Mouse (Mus musculus): ENCODE results near the gene Prrg2. TPM values are rescaled to one million over a fixed set of nuclear protein-coding genes. Genes with fewer than 3 reads are reported as not detected.

Gene Prrg2
- polyA plus RNA-seq, 1 experiment from 2014 or later = 10.5 TPM

GRCm38 (mm10) chr7:45037720-45038361, 24.6 kb downstream of the Prrg2 start:
- peak; percentile 50; the same call in 1 of the 2 replicates for ATAC-seq (ENCODE audit: low read depth)
- no peaks in the 10 kb centered on the region for H3K4me1 ChIP-seq (ENCODE audit: control insufficient read depth, low read depth, low read length)
- no peak overlapping the region for H3K9ac ChIP-seq (ENCODE audit: low read depth, low read length)
- H3K36me3 ChIP-seq (ENCODE audit: control insufficient read depth, insufficient read depth) = peaks cover 36% of the 10 kb centered on the region
- 47% methylated on average over 7 of the region's 7 CpGs for WGBS (ENCODE audit: insufficient replicate concordance)
- H3K27me3 ChIP-seq (ENCODE audit: control insufficient read depth, insufficient read depth, low read depth, low read length) = no peaks in the 10 kb centered on the region
- H3K4me3 ChIP-seq (ENCODE audit: low read depth, low read length) = no peak overlapping the region
- no peak overlapping the region for H3K27ac ChIP-seq (ENCODE audit: low read length)
- H3K4me2 ChIP-seq (ENCODE audit: low read depth, low read length) = no peak overlapping the region
- no peaks in the 10 kb centered on the region for H3K9me3 ChIP-seq (replicated peaks; ENCODE audit: control insufficient read depth, low read length)

DNA sequence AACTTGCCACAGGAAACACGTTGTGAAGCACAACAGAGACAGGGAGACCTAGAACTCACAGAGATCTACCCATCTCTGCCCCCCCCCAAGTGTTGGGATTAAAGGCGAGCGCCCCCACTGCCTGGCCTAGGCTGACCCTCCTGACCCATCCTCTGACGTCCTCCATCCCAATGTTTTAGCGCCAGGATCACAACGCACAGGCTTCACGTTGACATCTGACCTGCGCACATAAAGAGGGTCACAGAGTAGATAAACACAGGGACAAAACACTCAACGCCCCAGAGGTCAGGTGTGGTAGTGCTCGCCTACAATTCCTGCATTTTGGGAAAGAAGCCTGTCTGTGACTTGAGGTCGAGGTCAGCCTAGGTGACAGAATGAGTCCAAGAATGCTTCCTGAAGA, 25.8 kb downstream of the Prrg2 start:
- no peaks in the 10 kb centered on the region for H3K4me1 ChIP-seq (ENCODE audit: control insufficient read depth, low read depth, low read length)
- H3K4me2 ChIP-seq (ENCODE audit: low read depth, low read length) = no peak overlapping the region
- H3K36me3 ChIP-seq (ENCODE audit: control insufficient read depth, insufficient read depth) = peaks cover 31% of the 10 kb centered on the region
- H3K27me3 ChIP-seq (ENCODE audit: control insufficient read depth, insufficient read depth, low read depth, low read length) = no peaks in the 10 kb centered on the region
- 72% methylated on average over 11 of the region's 11 CpGs for WGBS (ENCODE audit: insufficient replicate concordance)
- no peak overlapping the region for H3K4me3 ChIP-seq (ENCODE audit: low read depth, low read length)
- no peak overlapping the region for H3K9ac ChIP-seq (ENCODE audit: low read depth, low read length)
- H3K27ac ChIP-seq (ENCODE audit: low read length) = no peak overlapping the region
- H3K9me3 ChIP-seq (replicated peaks; ENCODE audit: control insufficient read depth, low read length) = no peaks in the 10 kb centered on the region
- no peak for ATAC-seq (ENCODE audit: low read depth)

GRCm38 (mm10) chr7:45035631-45036030, 26.8 kb downstream of the Prrg2 start:
- no peak for ATAC-seq (ENCODE audit: low read depth)

DNA sequence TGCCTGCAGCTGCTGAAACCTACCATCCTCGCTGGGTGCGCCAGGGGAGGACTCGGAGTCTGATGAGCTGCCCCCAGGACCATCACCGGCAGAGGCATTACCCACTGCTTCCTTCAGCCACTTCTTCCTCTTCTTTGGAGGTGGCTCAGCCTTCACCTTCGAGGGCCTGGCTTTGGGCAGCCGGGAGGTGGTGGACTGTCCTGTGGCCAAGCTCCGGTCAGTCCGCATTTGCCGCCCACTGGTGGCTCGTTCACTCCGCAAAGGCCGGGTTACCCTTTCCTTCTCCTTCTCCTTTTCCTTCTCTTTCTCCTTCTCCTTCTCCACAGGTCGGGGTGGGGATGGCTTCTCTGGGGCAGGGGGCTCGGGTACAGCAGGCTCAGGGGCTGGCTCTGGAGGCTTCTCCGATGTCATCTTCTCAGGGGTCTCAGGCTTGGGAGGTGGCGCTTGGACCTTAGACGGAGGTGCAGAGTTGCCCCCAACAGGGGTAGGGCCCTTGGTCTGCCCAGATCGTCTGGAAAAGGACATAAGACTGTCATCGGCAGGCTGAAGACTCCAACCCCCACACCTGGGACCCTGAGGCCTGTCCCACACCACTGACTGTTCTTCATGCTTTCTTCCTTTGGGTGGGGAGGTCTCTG, 28.6 kb downstream of the Prrg2 start:
- H3K4me3 ChIP-seq (ENCODE audit: low read depth, low read length) = no peak overlapping the region
- H3K27ac ChIP-seq (ENCODE audit: low read length) = no peak overlapping the region
- 87% methylated on average over 19 of the region's 19 CpGs for WGBS (ENCODE audit: insufficient replicate concordance)
- H3K27me3 ChIP-seq (ENCODE audit: control insufficient read depth, insufficient read depth, low read depth, low read length) = no peaks in the 10 kb centered on the region
- H3K4me2 ChIP-seq (ENCODE audit: low read depth, low read length) = no peak overlapping the region
- H3K9me3 ChIP-seq (replicated peaks; ENCODE audit: control insufficient read depth, low read length) = no peaks in the 10 kb centered on the region
- peaks cover 18% of the 10 kb centered on the region for H3K36me3 ChIP-seq (ENCODE audit: control insufficient read depth, insufficient read depth)
- ATAC-seq (ENCODE audit: low read depth) = no peak
- no peaks in the 10 kb centered on the region for H3K4me1 ChIP-seq (ENCODE audit: control insufficient read depth, low read depth, low read length)
- no peak overlapping the region for H3K9ac ChIP-seq (ENCODE audit: low read depth, low read length)

More at GRCm38 (mm10) chr7:45035631-45036030, 26.8 kb downstream of the Prrg2 start:
- no peak overlapping the region for H3K27ac ChIP-seq (ENCODE audit: low read length)
- H3K27me3 ChIP-seq (ENCODE audit: control insufficient read depth, insufficient read depth, low read depth, low read length) = no peaks in the 10 kb centered on the region
- 73% methylated on average over 3 of the region's 3 CpGs for WGBS (ENCODE audit: insufficient replicate concordance)
- no peak overlapping the region for H3K4me2 ChIP-seq (ENCODE audit: low read depth, low read length)
- no peaks in the 10 kb centered on the region for H3K9me3 ChIP-seq (replicated peaks; ENCODE audit: control insufficient read depth, low read length)
- H3K4me1 ChIP-seq (ENCODE audit: control insufficient read depth, low read depth, low read length) = no peaks in the 10 kb centered on the region
- H3K36me3 ChIP-seq (ENCODE audit: control insufficient read depth, insufficient read depth) = peaks cover 26% of the 10 kb centered on the region
- no peak overlapping the region for H3K4me3 ChIP-seq (ENCODE audit: low read depth, low read length)
- H3K9ac ChIP-seq (ENCODE audit: low read depth, low read length) = no peak overlapping the region

DNA sequence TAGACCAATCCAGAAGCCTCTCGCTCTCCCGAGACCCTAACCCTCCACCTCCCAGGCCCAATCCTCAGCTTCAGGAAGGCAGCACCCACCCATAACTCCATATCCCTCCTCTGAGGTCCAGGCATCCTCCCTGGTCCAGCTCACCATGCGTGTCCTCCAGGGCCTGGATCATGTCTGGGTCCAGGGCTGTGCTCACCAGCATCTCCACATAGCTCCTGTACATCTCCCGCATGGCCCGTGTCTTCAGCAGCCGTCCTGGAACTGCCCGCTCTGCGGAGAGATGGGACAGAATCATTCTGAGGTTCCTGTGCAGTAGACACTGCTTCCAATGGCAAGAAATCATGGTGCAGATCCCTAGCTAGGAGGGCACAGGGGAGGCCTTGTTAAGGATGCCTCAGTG, 31.6 kb downstream of the Prrg2 start:
- Histone ChIP-seq H3K4me1 (ENCODE audit: control insufficient read depth, low read depth, low read length) (no peaks in the 10 kb centered on the region), H3K9me3 (replicated peaks; ENCODE audit: control insufficient read depth, low read length) (no peaks in the 10 kb centered on the region), H3K4me2 (ENCODE audit: low read depth, low read length) (no peak overlapping the region), H3K4me3 (ENCODE audit: low read depth, low read length) (no peak overlapping the region), H3K27me3 (ENCODE audit: control insufficient read depth, insufficient read depth, low read depth, low read length) (no peaks in the 10 kb centered on the region), H3K36me3 (ENCODE audit: control insufficient read depth, insufficient read depth) (peaks cover 14% of the 10 kb centered on the region), H3K9ac (ENCODE audit: low read depth, low read length) (no peak overlapping the region), H3K27ac (ENCODE audit: low read length) (no peak overlapping the region)
- 85% methylated on average over 8 of the region's 8 CpGs for WGBS (ENCODE audit: insufficient replicate concordance)
- no peak for ATAC-seq (ENCODE audit: low read depth)

GRCm38 (mm10) chr7:45029995-45030394, 32.5 kb downstream of the Prrg2 start:
- no peak overlapping the region for H3K4me3 ChIP-seq (ENCODE audit: low read depth, low read length)
- H3K4me2 ChIP-seq (ENCODE audit: low read depth, low read length) = no peak overlapping the region
- no peak for ATAC-seq (ENCODE audit: low read depth)
- no peaks in the 10 kb centered on the region for H3K9me3 ChIP-seq (replicated peaks; ENCODE audit: control insufficient read depth, low read length)
- WGBS (ENCODE audit: insufficient replicate concordance) = 79% methylated on average over 6 of the region's 6 CpGs
- peaks cover 12% of the 10 kb centered on the region for H3K36me3 ChIP-seq (ENCODE audit: control insufficient read depth, insufficient read depth)
- H3K4me1 ChIP-seq (ENCODE audit: control insufficient read depth, low read depth, low read length) = no peaks in the 10 kb centered on the region
- H3K9ac ChIP-seq (ENCODE audit: low read depth, low read length) = no peak overlapping the region
- no peak overlapping the region for H3K27ac ChIP-seq (ENCODE audit: low read length)
- H3K27me3 ChIP-seq (ENCODE audit: control insufficient read depth, insufficient read depth, low read depth, low read length) = no peaks in the 10 kb centered on the region

- no peaks in the 10 kb centered on the region for H3K27me3 ChIP-seq (ENCODE audit: control insufficient read depth, insufficient read depth, low read depth, low read length)
- no peak overlapping the region for H3K27ac ChIP-seq (ENCODE audit: low read length)
- H3K9me3 ChIP-seq (replicated peaks; ENCODE audit: control insufficient read depth, low read length) = no peaks in the 10 kb centered on the region
- no peak overlapping the region for H3K4me3 ChIP-seq (ENCODE audit: low read depth, low read length)
- no peak overlapping the region for H3K4me2 ChIP-seq (ENCODE audit: low read depth, low read length)
- peaks cover 5% of the 10 kb centered on the region for H3K36me3 ChIP-seq (ENCODE audit: control insufficient read depth, insufficient read depth)
- 77% methylated on average over 11 of the region's 11 CpGs for WGBS (ENCODE audit: insufficient replicate concordance)
- no peak for ATAC-seq (ENCODE audit: low read depth)
- no peak overlapping the region for H3K9ac ChIP-seq (ENCODE audit: low read depth, low read length)
- H3K4me1 ChIP-seq (ENCODE audit: control insufficient read depth, low read depth, low read length) = no peaks in the 10 kb centered on the region
Measured at GRCm38 (mm10) chr7:45028351-45028750, 34.1 kb downstream of the Prrg2 start.

GRCm38 (mm10) chr7:45027761-45028160, 34.7 kb downstream of the Prrg2 start:
- no peak overlapping the region for H3K27ac ChIP-seq (ENCODE audit: low read length)
- no peak for ATAC-seq (ENCODE audit: low read depth)
- no peaks in the 10 kb centered on the region for H3K4me1 ChIP-seq (ENCODE audit: control insufficient read depth, low read depth, low read length)
- no peak overlapping the region for H3K4me3 ChIP-seq (ENCODE audit: low read depth, low read length)
- H3K36me3 ChIP-seq (ENCODE audit: control insufficient read depth, insufficient read depth) = peaks cover 2% of the 10 kb centered on the region
- 76% methylated on average over 9 of the region's 9 CpGs for WGBS (ENCODE audit: insufficient replicate concordance)
- H3K27me3 ChIP-seq (ENCODE audit: control insufficient read depth, insufficient read depth, low read depth, low read length) = no peaks in the 10 kb centered on the region
- no peak overlapping the region for H3K9ac ChIP-seq (ENCODE audit: low read depth, low read length)
- H3K9me3 ChIP-seq (replicated peaks; ENCODE audit: control insufficient read depth, low read length) = no peaks in the 10 kb centered on the region
- no peak overlapping the region for H3K4me2 ChIP-seq (ENCODE audit: low read depth, low read length)

DNA sequence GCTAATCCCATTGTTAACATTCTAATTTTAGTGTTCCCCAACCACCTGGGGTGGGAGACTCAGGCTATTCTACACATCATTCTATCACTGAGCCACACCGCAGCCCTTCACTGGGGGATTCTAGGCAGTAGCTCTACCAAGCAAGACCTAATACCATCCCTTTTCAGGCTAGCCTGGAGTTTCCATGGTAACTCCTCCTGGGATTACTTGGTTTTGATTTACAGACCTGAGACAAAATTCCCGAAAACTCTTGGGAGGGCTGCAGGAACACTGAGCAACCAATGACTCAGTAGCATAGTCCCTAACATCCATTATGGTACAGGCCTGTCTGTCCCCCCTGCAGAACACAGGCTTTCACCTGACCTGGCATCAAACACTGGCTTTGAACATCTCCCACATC, 36.2 kb downstream of the Prrg2 start:
- Histone ChIP-seq H3K27ac (ENCODE audit: low read length) (no peak overlapping the region), H3K9me3 (replicated peaks; ENCODE audit: control insufficient read depth, low read length) (no peaks in the 10 kb centered on the region), H3K27me3 (ENCODE audit: control insufficient read depth, insufficient read depth, low read depth, low read length) (no peaks in the 10 kb centered on the region), H3K4me3 (ENCODE audit: low read depth, low read length) (no peak overlapping the region), H3K4me1 (ENCODE audit: control insufficient read depth, low read depth, low read length) (no peaks in the 10 kb centered on the region), H3K36me3 (ENCODE audit: control insufficient read depth, insufficient read depth) (peaks cover 2% of the 10 kb centered on the region), H3K4me2 (ENCODE audit: low read depth, low read length) (no peak overlapping the region), H3K9ac (ENCODE audit: low read depth, low read length) (no peak overlapping the region)
- 83% methylated on average over 2 of the region's 2 CpGs for WGBS (ENCODE audit: insufficient replicate concordance)
- ATAC-seq (ENCODE audit: low read depth) = no peak
